Mouse (Mus musculus) left cerebral cortex, adult 2 months (tissue): Measurements from ENCODE around the gene Fam151b. TPM values are rescaled to one million over a fixed set of nuclear protein-coding genes. Genes with fewer than 3 reads are reported as not detected.

Experiments
- DNase-seq, 2 experiments: peaks; one replicate each; pipeline ENCODE4 v3.0.0; 2021 to 2022; ENCODE audit warnings: low spot score in 2 of 2, mixed read lengths in 1 of 2; ENCODE audit errors: extremely low spot score in 1 of 2
- H3K27ac ChIP-seq: fragments of 200-600 bp; 2 replicates; pipeline ENCODE4 v1.8.1; 2022
- H3K4me3 ChIP-seq: fragments of 200-600 bp; 2 replicates; pipeline ENCODE4 v1.8.1; 2022
- CTCF ChIP-seq: fragments of 200-600 bp; IDR thresholded peaks from 2 replicates; pipeline ENCODE4 v1.8.1; 2022; ENCODE audit warnings: antibody characterized with exemption, mild to moderate bottlenecking, moderate library complexity
- intact Hi-C: fragments of 180-260 bp; cut with DNase I; formaldehyde crosslinking; loops from one replicate; pipeline ENCODE4 v1.15.1; 2025
- total RNA-seq, 2 experiments: library from RNA; stranded (reverse); gene quantifications; 2 replicates each; pipeline ENCODE4 v1.2.3; 2021

The Fam151b gene
- total RNA-seq, 2 experiments from 2014 or later = 10.4 to 10.7 TPM

- H3K27ac ChIP-seq = no peak overlapping the region
- DNase-seq = no peak
- no peak overlapping the region for H3K4me3 ChIP-seq
- no peak for TF ChIP-seq CTCF
- intact Hi-C loops = no loop called here
These were observed 80.3 kb downstream of the Fam151b start for GRCm38 (mm10) chr13:92403496-92403895.

- no peak overlapping the region for H3K4me3 ChIP-seq
- no peak for DNase-seq
These were observed 81.8 kb downstream of the Fam151b start for GRCm38 (mm10) chr13:92402063-92402462.

More at GRCm38 (mm10) chr13:92402063-92402462, 81.8 kb downstream of the Fam151b start:
- TF ChIP-seq CTCF = no peak
- no peak overlapping the region for H3K27ac ChIP-seq
- intact Hi-C loops = no loop called here

Other genes starting within 250 kb of the Fam151b start
- gene Gm20379, start 178.0 kb downstream of the Fam151b start, total RNA-seq = not detected
- 1 to 10 TPM; 1.4 TPM for gene Dhfr, start 129.3 kb downstream of the Fam151b start, total RNA-seq
- 10 to 100 TPM; 24.2 to 25.8 TPM for gene Msh3, start 129.0 kb downstream of the Fam151b start, total RNA-seq
- 10 to 100 TPM; 20.5 to 20.7 TPM for gene Ankrd34b, start 58.1 kb downstream of the Fam151b start, total RNA-seq
- 10 to 100 TPM; 16.7 to 18.4 TPM for gene Zfyve16, start 46.9 kb upstream of the Fam151b start, total RNA-seq
- gene Spz1, start 92.2 kb upstream of the Fam151b start, total RNA-seq = not detected
- gene Serinc5, start 127.1 kb upstream of the Fam151b start, total RNA-seq = 10 to 100 TPM; 62.3 to 62.4 TPM